Mouse (Mus musculus) C3H10T1/2 (cell line): ENCODE data around the gene Enpp7. TPM values are rescaled to one million over a fixed set of nuclear protein-coding genes. Genes with fewer than 3 reads are reported as not detected.

ENCODE experiments used
- polyA plus RNA-seq, 2 experiments: library from polyadenylated mRNA; unstranded; fragments of >200 nt; fragmentation: generic; extraction: Trizol; gene quantifications; one replicate each; pipeline ENCODE4 v1.2.1; 2012; ENCODE audit warnings: missing spikeins in 2 of 2

Gene Enpp7
- polyA plus RNA-seq, result not detected

GRCm38 (mm10) chr11:118987999-118988398 lies at the start of gene Enpp7:
TSS of gene Enpp7 (plus strand) at chr11:118988188.

GRCm38 (mm10) chr11:119022895-119023615 lies 35.1 kb downstream of the Enpp7 start, which contains the start of gene Cbx2:
TSS of gene Cbx2 (plus strand) at chr11:119022962.

GRCm38 (mm10) chr11:119040600-119041324 lies 52.8 kb downstream of the Enpp7 start, which contains the start of gene Cbx8:
TSS of gene Cbx8 (minus strand) at chr11:119040969.

Other genes starting within 250 kb of the Enpp7 start
- under 1 TPM; 0.04 to 0.06 TPM for gene Rbfox3, start 76.6 kb upstream of the Enpp7 start, polyA plus RNA-seq
- 10 to 100 TPM in 1 of 2 experiments, 1 to 10 TPM in 1; 8.1 to 13.4 TPM for gene Cbx2, start 34.8 kb downstream of the Enpp7 start, polyA plus RNA-seq
- 10 to 100 TPM in 1 of 2 experiments, 1 to 10 TPM in 1; 4.6 to 18.0 TPM for gene Cbx8, start 52.8 kb downstream of the Enpp7 start, polyA plus RNA-seq
- 10 to 100 TPM in 1 of 2 experiments, 1 to 10 TPM in 1; 3.0 to 17.4 TPM for gene Cbx4, start 98.0 kb downstream of the Enpp7 start, polyA plus RNA-seq
- 1 to 10 TPM in 1 of 2 experiments, under 1 TPM in 1; 0.36 to 3.0 TPM for gene Tbc1d16, start 240.3 kb downstream of the Enpp7 start, polyA plus RNA-seq
- under 1 TPM; 0.05 to 0.17 TPM for gene Ccdc40, start 240.4 kb downstream of the Enpp7 start, polyA plus RNA-seq